Mouse (Mus musculus) ES-Bruce4 (cell line): ENCODE data around the gene Agpat3.

Source experiments
- CTCF ChIP-seq: IDR thresholded peaks from one replicate; pipeline ENCODE4 v1.8.1; 2011; ENCODE audit warnings: low read depth, low read length
- POLR2A ChIP-seq: IDR thresholded peaks from one replicate; pipeline ENCODE4 v1.8.1; 2011; ENCODE audit warnings: low read length; ENCODE audit not compliant: insufficient read depth

GRCm38 (mm10) chr10:78366851-78367312, 14.6 kb upstream of the Agpat3 start:
- TF ChIP-seq CTCF, result no peak
- TF ChIP-seq POLR2A, result no peak
